Mouse (Mus musculus) kidney, adult 2 months (tissue): ENCODE data around the gene Gm9803.

Source experiments
- CTCF ChIP-seq: fragments of 200-500 bp; conservative IDR thresholded peaks from 2 replicates; pipeline ENCODE4 v1.5.1; 2011; ENCODE audit warnings: low read depth, mild to moderate bottlenecking, control low read depth, low read length, moderate library complexity, mixed read lengths; ENCODE audit not compliant: insufficient read depth, insufficient read length
- POLR2A ChIP-seq: fragments of 200-500 bp; IDR thresholded peaks from one replicate; pipeline ENCODE4 v1.6.1; 2011; ENCODE audit warnings: low read depth, low read length, control low read depth

GRCm38 (mm10) chr10:43541153-43541544 is 17.3 kb downstream of the Gm9803 start:
- no peak for TF ChIP-seq CTCF
- TF ChIP-seq POLR2A = no peak
